Mouse (Mus musculus) olfactory bulb, adult 2 months (tissue): ENCODE measurements around the gene S100a14. TPM values are rescaled to one million over a fixed set of nuclear protein-coding genes. Genes with fewer than 3 reads are reported as not detected.
A peak's percentile ranks its signal among the peaks of the same experiment; 100 is the strongest.

ENCODE experiments used
- H3K27ac ChIP-seq: fragments of 200-500 bp; 2 replicates; pipeline ENCODE4 v1.5.1; 2012; ENCODE audit warnings: low read depth, low read length; ENCODE audit not compliant: insufficient read depth
- H3K4me1 ChIP-seq: fragments of 200-500 bp; 2 replicates; pipeline ENCODE4 v1.6.1; 2012; ENCODE audit warnings: low read length; ENCODE audit not compliant: control insufficient read depth, insufficient read depth
- H3K4me3 ChIP-seq: fragments of 200-500 bp; 2 replicates; pipeline ENCODE4 v1.5.1; 2012; ENCODE audit warnings: mild to moderate bottlenecking, low read depth, low read length, moderate library complexity; ENCODE audit not compliant: insufficient read depth
- CTCF ChIP-seq: fragments of 200-500 bp; IDR thresholded peaks from 2 replicates; pipeline ENCODE4 v1.5.1; 2012; ENCODE audit warnings: low read depth, mild to moderate bottlenecking, low read length, moderate library complexity; ENCODE audit not compliant: insufficient read depth
- POLR2A ChIP-seq: fragments of 200-500 bp; IDR thresholded peaks from 2 replicates; pipeline ENCODE4 v1.6.1; 2012; ENCODE audit warnings: mild to moderate bottlenecking, low read depth, low read length, moderate library complexity; ENCODE audit not compliant: insufficient read depth
- WGBS: fragments of 180-500 bp; shearing (Covaris S2); methylation state at CpG from one replicate; pipeline ENCODE4 v1.1.7; 2018; 5-methylcytosine and 5-hydroxymethylcytosine counted together
- polyA plus RNA-seq: library from polyadenylated mRNA; stranded (reverse); fragments of >200 nt; gene quantifications from 2 replicates; pipeline ENCODE4 v1.2.4, GENCODE M21; 2012; ENCODE audit warnings: low replicate concordance; ENCODE audit not compliant: missing spikeins, insufficient read depth, insufficient read length

The S100a14 gene
- polyA plus RNA-seq: not detected in 2 replicates

DNA sequence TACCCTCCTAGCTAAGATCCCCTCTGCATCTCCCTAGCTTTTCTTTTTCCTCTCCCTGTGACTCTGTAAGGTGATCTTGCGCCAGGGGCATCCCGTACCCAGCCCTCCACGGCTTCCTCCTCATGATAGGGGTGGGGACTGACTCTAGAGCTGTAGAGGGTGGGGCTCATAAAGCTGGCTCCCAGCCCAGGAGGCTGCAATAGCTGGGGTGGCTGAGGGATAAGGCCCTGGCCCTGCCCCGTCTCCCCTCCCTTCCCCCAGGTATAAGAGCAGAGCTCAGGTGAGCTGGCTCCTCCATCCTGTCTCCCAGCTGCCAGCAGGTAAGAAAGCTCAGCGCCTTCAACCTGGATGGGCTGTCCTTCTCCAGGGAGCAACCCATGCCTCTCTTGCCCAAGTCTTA is at the start of gene S100a14:
Gene S100a14 (plus strand): TSS at position 277 of the 400 bp plus-strand sequence.
- TF ChIP-seq CTCF: no peak
- TF ChIP-seq POLR2A: no peak
- Histone ChIP-seq H3K4me1 (no peaks in the 10 kb centered on the region), H3K27ac (no peak within 1 kb of the TSS), H3K4me3 (no peak within 1 kb of the TSS)
- WGBS: 79% methylated on average over 5 of the region's 5 CpGs

GRCm38 (mm10) chr3:90486998-90487397 is 39.7 kb upstream of the S100a14 start:
- no peaks in the 10 kb centered on the region for H3K4me1 ChIP-seq
- no peak for TF ChIP-seq CTCF
- 75% methylated on average over 5 of the region's 5 CpGs for WGBS
- H3K27ac ChIP-seq: no peak overlapping the region
- no peak overlapping the region for H3K4me3 ChIP-seq

- H3K4me1 ChIP-seq: no peaks in the 10 kb centered on the region
- no peak for TF ChIP-seq POLR2A
- no peak for TF ChIP-seq CTCF
- H3K27ac ChIP-seq: no peak overlapping the region
- WGBS: 91% methylated on average over 6 of the region's 6 CpGs
- no peak overlapping the region for H3K4me3 ChIP-seq
Observed at GRCm38 (mm10) chr3:90488576-90488975, 38.1 kb upstream of the S100a14 start.

GRCm38 (mm10) chr3:90490696-90491256 is 35.9 kb upstream of the S100a14 start, which contains the start of gene Snapin:
Snapin (minus strand) TSS chr3:90491033.
- Histone ChIP-seq H3K4me1 (no peaks in the 10 kb centered on the region), H3K27ac (peak within 1 kb of the TSS; percentile 81), H3K4me3 (peak within 1 kb of the TSS; percentile 90)
- TF ChIP-seq CTCF (peak; percentile 89), POLR2A (peak; percentile 89)
- WGBS: under 1% methylated on average over 37 of the region's 37 CpGs

GRCm38 (mm10) chr3:90491350-90491749 is 35.3 kb upstream of the S100a14 start:
- H3K27ac ChIP-seq: no peak overlapping the region
- H3K4me1 ChIP-seq: no peaks in the 10 kb centered on the region
- TF ChIP-seq POLR2A (no peak), CTCF (no peak)
- no peak overlapping the region for H3K4me3 ChIP-seq
- WGBS: 37% methylated on average over 2 of the region's 2 CpGs

DNA sequence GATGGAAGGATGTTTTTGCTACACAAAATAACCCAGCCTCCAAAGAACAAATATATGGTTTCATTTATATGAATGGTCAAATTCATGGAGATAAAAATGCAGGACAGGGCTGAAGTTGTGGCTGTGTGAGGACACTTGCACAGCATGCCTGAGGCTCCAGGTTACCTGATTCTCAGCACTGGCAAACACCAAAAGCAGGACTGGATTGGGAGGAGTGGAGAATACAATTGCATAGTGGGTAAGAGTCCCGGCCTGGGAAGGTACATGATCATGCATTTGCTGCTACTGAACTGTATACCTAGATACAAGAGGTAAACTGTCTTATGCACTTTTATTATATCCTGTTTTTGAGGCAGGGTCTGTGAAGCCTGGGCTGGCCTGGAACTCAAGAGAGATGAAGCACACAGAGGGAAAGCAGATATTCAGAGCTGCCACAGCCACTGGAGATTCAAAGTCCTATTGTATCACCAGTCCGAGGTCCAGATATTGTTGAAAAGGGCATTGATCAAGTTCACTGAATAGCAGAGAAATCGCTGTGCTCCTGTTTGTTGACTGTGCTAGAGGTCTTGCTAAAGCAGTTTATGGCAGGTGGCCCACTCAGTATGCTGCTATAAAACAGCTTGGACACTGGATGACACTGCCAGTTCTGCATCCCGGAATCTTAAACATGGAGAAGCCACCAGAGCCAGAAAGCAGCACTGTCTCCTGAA is 32.7 kb upstream of the S100a14 start:
- no peak overlapping the region for H3K4me3 ChIP-seq
- TF ChIP-seq POLR2A (no peak), CTCF (no peak)
- no peak overlapping the region for H3K27ac ChIP-seq
- WGBS: 57% methylated on average over 4 of the region's 4 CpGs
- no peaks in the 10 kb centered on the region for H3K4me1 ChIP-seq

DNA sequence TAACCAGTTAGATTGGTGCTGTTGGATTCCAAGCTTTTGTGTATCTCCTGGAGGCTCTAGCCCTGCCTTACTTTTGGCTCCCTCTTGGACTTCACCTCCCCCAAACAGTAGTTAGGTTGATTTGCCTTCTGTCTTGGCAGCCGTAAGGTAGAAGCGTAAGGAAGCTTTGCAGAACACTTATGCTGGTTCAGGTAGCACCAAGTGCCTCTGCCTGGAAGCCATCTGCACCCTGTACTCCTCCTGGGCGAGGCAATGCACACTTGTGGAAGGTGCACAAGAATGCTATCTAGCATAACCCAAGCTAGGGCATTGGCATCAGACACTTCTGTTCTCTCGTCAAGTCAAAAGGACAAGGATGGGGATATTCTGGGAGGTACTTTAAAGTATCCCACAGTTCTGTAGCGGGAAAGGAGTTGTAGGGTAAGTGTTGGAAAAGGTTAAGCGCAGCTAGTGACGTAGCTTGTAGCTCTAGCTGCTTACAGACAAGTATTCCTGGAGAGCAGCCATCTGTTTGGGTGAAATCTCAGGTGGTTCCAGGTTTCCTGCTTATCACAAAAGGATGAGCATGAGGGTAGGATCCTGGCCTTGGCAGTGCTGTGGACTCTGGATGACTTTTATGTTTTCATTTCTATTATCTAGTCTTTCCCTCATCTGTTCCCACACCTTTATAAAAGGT is 30.7 kb upstream of the S100a14 start:
- WGBS: 86% methylated on average over 7 of the region's 7 CpGs
- Histone ChIP-seq H3K4me3 (no peak overlapping the region), H3K27ac (no peak overlapping the region), H3K4me1 (no peaks in the 10 kb centered on the region)
- TF ChIP-seq POLR2A (no peak), CTCF (no peak)

DNA sequence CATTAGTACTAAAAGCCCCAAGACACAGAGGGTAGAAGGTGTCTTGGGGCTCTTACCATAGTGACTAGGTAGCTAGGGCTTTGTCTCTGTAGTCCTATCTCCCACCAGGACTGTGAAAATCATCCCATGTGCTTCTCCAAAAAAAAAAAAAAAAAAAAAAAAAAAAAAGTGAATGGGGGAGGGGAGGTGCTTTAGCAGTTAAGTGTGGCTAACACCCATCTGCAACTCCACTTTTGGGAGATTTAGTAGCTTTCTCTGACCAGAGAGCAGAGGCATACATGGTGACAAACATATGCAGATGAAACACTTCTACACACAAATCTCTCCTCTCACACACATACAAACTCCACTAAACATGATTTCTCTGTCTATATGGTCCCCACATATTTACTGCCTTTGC is 29.1 kb upstream of the S100a14 start:
- Histone ChIP-seq H3K27ac (no peak overlapping the region), H3K4me1 (no peaks in the 10 kb centered on the region), H3K4me3 (no peak overlapping the region)
- TF ChIP-seq POLR2A (no peak), CTCF (no peak)

- Histone ChIP-seq H3K4me1 (peaks cover 4% of the 10 kb centered on the region), H3K27ac (no peak overlapping the region), H3K4me3 (no peak overlapping the region)
- TF ChIP-seq POLR2A (no peak), CTCF (no peak)
- 58% methylated on average over 4 of the region's 4 CpGs for WGBS
Observed at GRCm38 (mm10) chr3:90503444-90503843, 23.2 kb upstream of the S100a14 start.

DNA sequence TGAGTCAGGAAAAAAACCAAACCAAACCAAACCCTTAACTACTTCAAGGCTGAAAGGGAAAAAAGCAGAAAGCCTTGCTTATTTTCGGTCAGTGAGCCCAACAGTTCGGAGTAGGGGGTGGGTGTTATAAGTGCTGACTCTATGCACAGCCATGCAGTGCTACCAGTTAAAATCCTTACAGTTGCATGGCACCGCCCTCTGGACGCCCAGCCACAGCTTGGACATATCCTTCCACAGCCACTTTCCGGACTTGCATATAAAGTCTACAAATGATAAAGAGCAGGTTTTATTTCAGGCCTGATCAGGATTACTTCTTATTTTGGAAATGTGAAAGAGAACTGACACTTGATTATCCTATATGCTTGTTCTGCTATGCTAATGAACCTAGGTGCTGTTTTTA is 21.4 kb upstream of the S100a14 start:
- TF ChIP-seq POLR2A: no peak
- TF ChIP-seq CTCF: no peak
- Histone ChIP-seq H3K27ac (no peak overlapping the region), H3K4me1 (peaks cover 4% of the 10 kb centered on the region), H3K4me3 (no peak overlapping the region)
- 78% methylated on average over 5 of the region's 5 CpGs for WGBS
